Mouse (Mus musculus) spleen, adult 10 weeks (tissue): ENCODE measurements around the gene Ctnnd2. TPM values are rescaled to one million over a fixed set of nuclear protein-coding genes. Genes with fewer than 3 reads are reported as not detected.

Experiments used
- polyA plus RNA-seq: library from polyadenylated mRNA; stranded (reverse); fragments of 350-450 nt; fragmentation: Illumina TruSeq; extraction: RNeasy Lipid Tissue Mini Kit (QIAGEN cat#74804); gene quantifications from one replicate; pipeline ENCODE4 v1.2.3, GENCODE M21; 2015; ENCODE audit warnings: low replicate concordance; ENCODE audit not compliant: insufficient read depth

Ctnnd2 gene
- 2.8 TPM for polyA plus RNA-seq

DNA sequence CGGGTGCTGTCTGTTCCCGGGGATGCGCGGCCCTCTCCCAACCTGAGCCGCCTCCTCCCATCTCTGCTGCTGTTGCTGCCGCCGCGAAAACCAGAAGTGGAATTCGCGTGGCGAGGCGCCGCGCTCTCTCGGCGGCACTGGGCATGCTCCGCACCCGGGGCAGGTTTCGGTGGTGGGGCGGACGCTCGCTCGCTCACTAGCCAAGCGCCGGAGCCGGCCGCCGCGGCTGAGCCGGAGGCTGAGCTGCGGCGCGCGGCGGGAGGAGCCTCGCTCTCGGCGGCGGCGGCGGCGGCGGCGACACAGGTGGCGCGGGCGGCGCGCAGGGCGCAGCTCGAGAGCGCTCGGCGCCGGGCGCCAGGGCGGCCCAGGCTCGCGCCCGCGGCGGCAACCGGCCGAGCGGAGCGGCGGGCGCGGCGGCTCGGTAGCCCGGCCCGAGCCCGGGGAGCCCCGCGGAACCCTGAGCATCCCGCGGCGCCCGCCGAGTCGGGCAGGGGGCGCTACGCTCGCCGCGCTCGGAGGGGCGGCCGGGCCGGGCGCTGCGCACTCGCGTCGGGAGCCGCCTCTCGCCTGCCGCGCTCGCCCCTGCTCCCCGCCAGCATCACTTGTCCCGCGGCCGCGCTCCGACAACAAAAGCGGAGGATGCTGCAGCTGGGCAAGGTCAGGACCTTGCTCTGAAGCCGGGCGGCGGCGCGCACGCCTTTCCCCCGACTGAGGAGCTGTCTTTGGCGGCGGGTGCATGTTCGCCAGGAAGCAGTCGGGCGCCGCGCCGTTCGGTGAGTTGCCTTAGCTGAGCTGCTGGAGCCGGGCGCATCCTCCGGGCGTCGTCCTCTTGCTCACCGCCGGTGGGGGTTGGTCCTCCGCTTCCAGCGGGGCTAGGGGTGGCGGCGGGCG lies at the start of gene Ctnnd2:
Gene Ctnnd2 (plus strand): TSS at position 203 of the 891 bp plus-strand sequence.

